Mouse (Mus musculus): ENCODE results near the gene Gldc. TPM values are rescaled to one million over a fixed set of nuclear protein-coding genes. Genes with fewer than 3 reads are reported as not detected.

The Gldc gene
- polyA plus RNA-seq, 1 experiment = not detected

GRCm38 (mm10) chr19:30097039-30097438 is 78.2 kb downstream of the Gldc start:
- TF ChIP-seq POLR2A (IDR thresholded peaks at IDR 0.05; ENCODE audit: low read depth, low read length) (no peak), CTCF (IDR thresholded peaks at IDR 0.05; ENCODE audit: extremely low read depth, insufficient read depth, insufficient read length, insufficient replicate concordance) (no peak)
- no peaks in the 10 kb centered on the region for H3K4me1 ChIP-seq (ENCODE audit: control insufficient read depth, insufficient read depth, insufficient read length)
- H3K27me3 ChIP-seq (ENCODE audit: control insufficient read depth, insufficient read depth, low read length) = no peaks in the 10 kb centered on the region
- H3K36me3 ChIP-seq (ENCODE audit: control insufficient read depth, insufficient read depth, low read length) = peaks cover 17% of the 10 kb centered on the region
- no peak for DNase-seq (ENCODE audit: low read depth in 1 of 2, low spot score in 2 of 2)
- no peak overlapping the region for H3K27ac ChIP-seq (ENCODE audit: insufficient read depth, low read length)
- 98% methylated on average over 4 of the region's 4 CpGs for WGBS
- H3K4me3 ChIP-seq (ENCODE audit: extremely low read depth, insufficient read depth, insufficient read length) = no peak overlapping the region

- H3K27ac ChIP-seq (ENCODE audit: insufficient read depth, low read length) = no peak overlapping the region
Measured at GRCm38 (mm10) chr19:30096186-30096585, 79.0 kb downstream of the Gldc start.

GRCm38 (mm10) chr19:30091644-30092295 is 83.5 kb downstream of the Gldc start:
- Histone ChIP-seq H3K27me3 (ENCODE audit: control insufficient read depth, insufficient read depth, low read length) (no peaks in the 10 kb centered on the region), H3K4me1 (ENCODE audit: control insufficient read depth, insufficient read depth, insufficient read length) (no peaks in the 10 kb centered on the region), H3K27ac (ENCODE audit: insufficient read depth, low read length) (no peak overlapping the region), H3K4me3 (ENCODE audit: extremely low read depth, insufficient read depth, insufficient read length) (no peak overlapping the region), H3K36me3 (ENCODE audit: control insufficient read depth, insufficient read depth, low read length) (peaks cover 35% of the 10 kb centered on the region)
- TF ChIP-seq CTCF (IDR thresholded peaks at IDR 0.05; ENCODE audit: extremely low read depth, insufficient read depth, insufficient read length, insufficient replicate concordance) (no peak), POLR2A (IDR thresholded peaks at IDR 0.05; ENCODE audit: low read depth, low read length) (no peak)
- 95% methylated on average over 12 of the region's 12 CpGs for WGBS
- DNase-seq (ENCODE audit: low read depth in 1 of 2, low spot score in 2 of 2) = no peak

More at GRCm38 (mm10) chr19:30096186-30096585, 79.0 kb downstream of the Gldc start:
- 95% methylated on average over 3 of the region's 3 CpGs for WGBS
- H3K27me3 ChIP-seq (ENCODE audit: control insufficient read depth, insufficient read depth, low read length) = no peaks in the 10 kb centered on the region
- no peak for DNase-seq (ENCODE audit: low read depth in 1 of 2, low spot score in 2 of 2)
- no peak overlapping the region for H3K4me3 ChIP-seq (ENCODE audit: extremely low read depth, insufficient read depth, insufficient read length)
- H3K4me1 ChIP-seq (ENCODE audit: control insufficient read depth, insufficient read depth, insufficient read length) = no peaks in the 10 kb centered on the region
- TF ChIP-seq CTCF (IDR thresholded peaks at IDR 0.05; ENCODE audit: extremely low read depth, insufficient read depth, insufficient read length, insufficient replicate concordance) (no peak), POLR2A (IDR thresholded peaks at IDR 0.05; ENCODE audit: low read depth, low read length) (no peak)
- H3K36me3 ChIP-seq (ENCODE audit: control insufficient read depth, insufficient read depth, low read length) = peaks cover 20% of the 10 kb centered on the region

GRCm38 (mm10) chr19:30090163-30090562 is 85.1 kb downstream of the Gldc start:
- no peak overlapping the region for H3K4me3 ChIP-seq (ENCODE audit: extremely low read depth, insufficient read depth, insufficient read length)
- peaks cover 32% of the 10 kb centered on the region for H3K36me3 ChIP-seq (ENCODE audit: control insufficient read depth, insufficient read depth, low read length)
- no peak for DNase-seq (ENCODE audit: low read depth in 1 of 2, low spot score in 2 of 2)
- no peaks in the 10 kb centered on the region for H3K4me1 ChIP-seq (ENCODE audit: control insufficient read depth, insufficient read depth, insufficient read length)
- H3K27me3 ChIP-seq (ENCODE audit: control insufficient read depth, insufficient read depth, low read length) = no peaks in the 10 kb centered on the region
- TF ChIP-seq CTCF (IDR thresholded peaks at IDR 0.05; ENCODE audit: extremely low read depth, insufficient read depth, insufficient read length, insufficient replicate concordance) (no peak), POLR2A (IDR thresholded peaks at IDR 0.05; ENCODE audit: low read depth, low read length) (no peak)
- 97% methylated on average over 6 of the region's 6 CpGs for WGBS
- H3K27ac ChIP-seq (ENCODE audit: insufficient read depth, low read length) = no peak overlapping the region

- H3K27me3 ChIP-seq (ENCODE audit: control insufficient read depth, insufficient read depth, low read length) = no peaks in the 10 kb centered on the region
- no peak overlapping the region for H3K27ac ChIP-seq (ENCODE audit: insufficient read depth, low read length)
- TF ChIP-seq CTCF (IDR thresholded peaks at IDR 0.05; ENCODE audit: extremely low read depth, insufficient read depth, insufficient read length, insufficient replicate concordance) (no peak), POLR2A (IDR thresholded peaks at IDR 0.05; ENCODE audit: low read depth, low read length) (no peak)
- H3K36me3 ChIP-seq (ENCODE audit: control insufficient read depth, insufficient read depth, low read length) = 0 out of 2 replicates have a peak, but pooled peaks cover 1% of the 10 kb centered on the region
- no peak overlapping the region for H3K4me3 ChIP-seq (ENCODE audit: extremely low read depth, insufficient read depth, insufficient read length)
- no peak for DNase-seq (ENCODE audit: low read depth in 1 of 2, low spot score in 2 of 2)
- no peaks in the 10 kb centered on the region for H3K4me1 ChIP-seq (ENCODE audit: control insufficient read depth, insufficient read depth, insufficient read length)
- WGBS = 54% methylated on average over 4 of the region's 4 CpGs
Measured at GRCm38 (mm10) chr19:30065797-30066196, 109.4 kb downstream of the Gldc start.

GRCm38 (mm10) chr19:30054218-30054617 is 121.0 kb downstream of the Gldc start:
- WGBS = 87% methylated on average over 2 of the region's 2 CpGs
- Histone ChIP-seq H3K27ac (ENCODE audit: insufficient read depth, low read length) (no peak overlapping the region), H3K36me3 (ENCODE audit: control insufficient read depth, insufficient read depth, low read length) (no peaks in the 10 kb centered on the region; the same call in 1 of the 2 replicates), H3K4me1 (ENCODE audit: control insufficient read depth, insufficient read depth, insufficient read length) (no peaks in the 10 kb centered on the region; the same call in 1 of the 2 replicates), H3K4me3 (ENCODE audit: extremely low read depth, insufficient read depth, insufficient read length) (no peak overlapping the region), H3K27me3 (ENCODE audit: control insufficient read depth, insufficient read depth, low read length) (no peaks in the 10 kb centered on the region)
- TF ChIP-seq POLR2A (IDR thresholded peaks at IDR 0.05; ENCODE audit: low read depth, low read length) (no peak), CTCF (IDR thresholded peaks at IDR 0.05; ENCODE audit: extremely low read depth, insufficient read depth, insufficient read length, insufficient replicate concordance) (no peak)
- no peak for DNase-seq (ENCODE audit: low read depth in 1 of 2, low spot score in 2 of 2)

GRCm38 (mm10) chr19:30051479-30051878 is 123.8 kb downstream of the Gldc start:
- TF ChIP-seq CTCF (IDR thresholded peaks at IDR 0.05; ENCODE audit: extremely low read depth, insufficient read depth, insufficient read length, insufficient replicate concordance) = no peak
- TF ChIP-seq POLR2A (IDR thresholded peaks at IDR 0.05; ENCODE audit: low read depth, low read length) = no peak
- WGBS = 90% methylated on average over 3 of the region's 3 CpGs
- Histone ChIP-seq H3K27ac (ENCODE audit: insufficient read depth, low read length) (no peak overlapping the region), H3K4me3 (ENCODE audit: extremely low read depth, insufficient read depth, insufficient read length) (no peak overlapping the region), H3K27me3 (ENCODE audit: control insufficient read depth, insufficient read depth, low read length) (no peaks in the 10 kb centered on the region), H3K36me3 (ENCODE audit: control insufficient read depth, insufficient read depth, low read length) (no peaks in the 10 kb centered on the region; the same call in 1 of the 2 replicates), H3K4me1 (ENCODE audit: control insufficient read depth, insufficient read depth, insufficient read length) (no peaks in the 10 kb centered on the region; the same call in 1 of the 2 replicates)
- no peak for DNase-seq (ENCODE audit: low read depth in 1 of 2, low spot score in 2 of 2)

Data from spleen, adult 2 months (tissue).